Mouse (Mus musculus): ENCODE measurements around the gene Col5a1. TPM values are rescaled to one million over a fixed set of nuclear protein-coding genes. Genes with fewer than 3 reads are reported as not detected.

The Col5a1 gene
- polyA plus RNA-seq, 1 experiment from 2014 or later: 21.4 TPM

GRCm38 (mm10) chr2:27888603-27889545 is 2.6 kb downstream of the Col5a1 start:
- DNase-seq (ENCODE audit: low spot score): peak; percentile 55
- Histone ChIP-seq H3K27me3 (ENCODE audit: low read depth, poor library complexity, severe bottlenecking) (peaks cover 28% of the 10 kb centered on the region), H3K4me1 (peaks cover 49% of the 10 kb centered on the region), H3K27ac (peak overlapping the region; percentile 37), H3K9me3 (replicated peaks) (no peaks in the 10 kb centered on the region), H3K36me3 (no peaks in the 10 kb centered on the region), H3K4me3 (peak overlapping the region; percentile 75)
- WGBS: 23% methylated on average over 10 of the region's 10 CpGs

DNA sequence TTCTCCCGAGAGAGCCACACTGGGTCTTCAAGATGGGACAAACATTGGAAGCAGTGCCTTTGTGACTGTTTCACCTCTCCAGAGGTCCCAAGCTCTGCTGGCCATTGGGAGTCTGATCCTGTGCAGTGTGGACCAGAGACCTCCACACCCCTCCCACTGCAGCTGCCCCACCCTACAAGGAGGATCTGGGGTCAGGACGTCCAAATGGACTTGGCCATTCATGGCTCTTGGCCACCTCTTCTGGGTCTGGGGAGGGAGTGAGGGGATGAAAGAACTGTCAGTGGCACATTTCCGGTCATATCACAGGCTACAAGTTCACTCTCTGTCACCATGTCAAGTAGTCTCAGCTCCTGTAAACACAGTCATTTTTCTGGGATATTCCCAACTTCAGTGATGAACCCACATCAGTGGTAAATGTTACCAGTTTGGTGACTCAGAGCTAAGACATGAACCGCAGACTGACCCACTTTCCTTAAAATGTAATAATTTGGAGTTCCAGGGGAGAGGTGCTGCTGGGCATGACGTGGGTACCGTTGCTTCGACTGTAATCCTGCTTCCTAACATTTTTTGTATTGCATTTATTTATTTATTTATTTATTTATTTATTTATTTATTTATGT is 5.8 kb downstream of the Col5a1 start:
- no peak overlapping the region for H3K27ac ChIP-seq
- H3K4me3 ChIP-seq: no peak overlapping the region
- 0 out of 2 replicates have a peak, but pooled peaks cover 2% of the 10 kb centered on the region for H3K36me3 ChIP-seq
- H3K27me3 ChIP-seq (ENCODE audit: low read depth, poor library complexity, severe bottlenecking): peaks cover 22% of the 10 kb centered on the region
- WGBS: 94% methylated on average over 7 of the region's 7 CpGs
- no peaks in the 10 kb centered on the region for H3K9me3 ChIP-seq (replicated peaks)
- no peak for DNase-seq (ENCODE audit: low spot score)
- peaks cover 57% of the 10 kb centered on the region for H3K4me1 ChIP-seq

- WGBS: 93% methylated on average over 12 of the region's 12 CpGs
- Histone ChIP-seq H3K27me3 (ENCODE audit: low read depth, poor library complexity, severe bottlenecking) (peaks cover 13% of the 10 kb centered on the region; the same call in 1 of the 2 replicates), H3K36me3 (0 out of 2 replicates have a peak, but pooled peaks cover 2% of the 10 kb centered on the region), H3K9me3 (replicated peaks) (no peaks in the 10 kb centered on the region), H3K4me3 (no peak overlapping the region), H3K4me1 (peaks cover 56% of the 10 kb centered on the region), H3K27ac (no peak overlapping the region)
- no peak for DNase-seq (ENCODE audit: low spot score)
Measured at GRCm38 (mm10) chr2:27893015-27893414, 6.8 kb downstream of the Col5a1 start.

DNA sequence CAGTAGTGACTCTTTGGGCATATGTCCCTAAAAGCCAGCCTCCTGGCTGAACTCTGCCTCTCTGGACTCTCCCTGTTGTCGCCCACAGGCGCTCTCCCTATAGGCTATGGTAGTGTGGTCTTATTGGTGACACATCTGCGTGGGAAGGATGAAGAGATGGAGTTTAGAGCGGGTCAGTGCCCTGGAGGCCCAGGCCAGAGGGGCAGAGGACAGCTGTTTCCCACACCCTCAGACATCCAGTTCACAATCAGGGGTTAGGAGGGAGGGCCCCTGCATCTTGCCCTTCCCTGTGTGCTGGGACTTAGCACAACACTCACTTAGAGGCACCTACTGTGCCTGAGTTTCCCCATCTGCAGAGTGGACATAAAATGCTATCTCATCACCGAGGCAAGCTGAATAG is 8.8 kb downstream of the Col5a1 start:
- H3K9me3 ChIP-seq (replicated peaks): no peaks in the 10 kb centered on the region
- peaks cover 38% of the 10 kb centered on the region for H3K4me1 ChIP-seq
- H3K36me3 ChIP-seq: 0 out of 2 replicates have a peak, but pooled peaks cover 2% of the 10 kb centered on the region
- no peak overlapping the region for H3K27ac ChIP-seq
- no peak for DNase-seq (ENCODE audit: low spot score)
- 0 out of 2 replicates have a peak, but pooled peaks cover under 1% of the 10 kb centered on the region for H3K27me3 ChIP-seq (ENCODE audit: low read depth, poor library complexity, severe bottlenecking)
- H3K4me3 ChIP-seq: no peak overlapping the region
- 81% methylated on average over 5 of the region's 5 CpGs for WGBS

DNA sequence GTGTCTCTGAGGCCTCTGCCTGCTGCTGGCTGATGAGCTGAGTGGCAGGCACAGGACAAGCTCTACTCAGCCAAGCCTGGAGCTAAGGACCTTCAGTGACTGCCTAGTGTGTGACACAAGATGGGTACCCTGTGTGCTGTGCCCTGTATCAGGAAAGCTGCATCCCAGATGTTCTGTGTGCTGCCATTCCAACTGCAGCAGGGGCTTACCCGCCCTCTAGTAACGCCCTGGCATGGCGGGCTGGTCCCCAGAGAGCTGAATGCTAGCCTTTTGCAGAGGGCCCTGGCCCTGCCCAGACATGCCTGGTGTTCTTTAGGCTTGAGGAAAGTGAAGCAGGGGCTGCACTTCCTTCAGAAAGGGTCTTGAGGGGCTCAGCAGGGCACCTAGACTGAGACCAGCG is 9.4 kb downstream of the Col5a1 start:
- WGBS: 75% methylated on average over 4 of the region's 4 CpGs
- peak overlapping the region; percentile 44; the same call in 1 of the 2 replicates for H3K27ac ChIP-seq
- DNase-seq (ENCODE audit: low spot score): no peak
- H3K27me3 ChIP-seq (ENCODE audit: low read depth, poor library complexity, severe bottlenecking): no peaks in the 10 kb centered on the region
- H3K4me1 ChIP-seq: peaks cover 38% of the 10 kb centered on the region
- H3K36me3 ChIP-seq: 0 out of 2 replicates have a peak, but pooled peaks cover 2% of the 10 kb centered on the region
- H3K4me3 ChIP-seq: no peak overlapping the region
- no peaks in the 10 kb centered on the region for H3K9me3 ChIP-seq (replicated peaks)

DNA sequence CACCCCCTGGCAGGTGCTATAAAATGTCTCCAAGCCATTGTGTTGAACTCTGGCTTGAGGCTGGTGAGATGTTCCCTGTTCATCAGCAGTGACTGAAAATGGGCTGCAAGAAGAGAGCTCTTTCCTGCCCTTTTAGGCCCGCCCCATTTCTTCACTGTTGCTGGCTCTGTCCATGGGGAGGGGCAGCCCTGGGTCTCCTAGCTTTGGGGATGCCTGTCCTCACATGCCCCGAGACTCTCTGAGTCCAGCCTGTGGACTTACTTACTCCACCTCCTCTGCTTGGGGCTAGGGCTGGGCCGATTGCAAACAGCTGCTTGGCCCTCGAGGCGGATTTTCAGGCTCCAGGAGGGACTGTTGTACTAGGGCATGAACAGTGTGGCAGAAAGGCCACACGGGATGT is 10.9 kb downstream of the Col5a1 start:
- Histone ChIP-seq H3K27ac (no peak overlapping the region), H3K36me3 (0 out of 2 replicates have a peak, but pooled peaks cover 2% of the 10 kb centered on the region), H3K4me3 (no peak overlapping the region), H3K27me3 (ENCODE audit: low read depth, poor library complexity, severe bottlenecking) (no peaks in the 10 kb centered on the region), H3K9me3 (replicated peaks) (no peaks in the 10 kb centered on the region), H3K4me1 (peaks cover 52% of the 10 kb centered on the region)
- no peak for DNase-seq (ENCODE audit: low spot score)
- 56% methylated on average over 6 of the region's 6 CpGs for WGBS

DNA sequence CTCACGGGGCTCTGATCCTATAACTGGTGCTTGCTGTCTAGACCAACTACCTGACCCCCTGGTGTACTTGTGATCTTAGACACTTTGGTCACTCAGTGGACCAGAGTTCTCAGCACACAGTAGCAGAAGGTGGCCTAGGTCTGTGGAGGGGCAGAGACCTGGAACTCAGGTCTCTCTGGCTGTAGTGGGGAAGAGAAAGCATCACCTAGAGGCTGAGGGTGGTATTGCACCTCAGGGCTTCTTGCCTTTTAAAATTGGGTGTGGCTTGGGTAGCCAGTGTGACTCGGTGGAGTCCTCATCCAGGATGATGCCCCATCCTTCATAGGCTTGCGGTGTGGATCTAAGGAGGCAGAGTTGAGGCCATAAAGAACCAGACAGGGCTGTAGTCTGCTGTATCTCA is 13.7 kb downstream of the Col5a1 start:
- Histone ChIP-seq H3K4me3 (no peak overlapping the region), H3K27me3 (ENCODE audit: low read depth, poor library complexity, severe bottlenecking) (no peaks in the 10 kb centered on the region), H3K9me3 (replicated peaks) (no peaks in the 10 kb centered on the region), H3K4me1 (peaks cover 61% of the 10 kb centered on the region), H3K27ac (no peak overlapping the region), H3K36me3 (0 out of 2 replicates have a peak, but pooled peaks cover 2% of the 10 kb centered on the region)
- DNase-seq (ENCODE audit: low spot score): peak; percentile 62
- 61% methylated on average over 3 of the region's 3 CpGs for WGBS

GRCm38 (mm10) chr2:27901076-27901475 is 14.9 kb downstream of the Col5a1 start:
- Histone ChIP-seq H3K4me3 (no peak overlapping the region), H3K9me3 (replicated peaks) (no peaks in the 10 kb centered on the region), H3K27ac (no peak overlapping the region), H3K27me3 (ENCODE audit: low read depth, poor library complexity, severe bottlenecking) (no peaks in the 10 kb centered on the region), H3K4me1 (peaks cover 49% of the 10 kb centered on the region), H3K36me3 (no peaks in the 10 kb centered on the region)
- DNase-seq (ENCODE audit: low spot score): no peak
- 67% methylated on average over 2 of the region's 2 CpGs for WGBS

GRCm38 (mm10) chr2:27901525-27902245 is 15.5 kb downstream of the Col5a1 start:
- H3K4me1 ChIP-seq: peaks cover 43% of the 10 kb centered on the region
- H3K27ac ChIP-seq: no peak overlapping the region
- H3K4me3 ChIP-seq: no peak overlapping the region
- no peaks in the 10 kb centered on the region for H3K27me3 ChIP-seq (ENCODE audit: low read depth, poor library complexity, severe bottlenecking)
- no peaks in the 10 kb centered on the region for H3K36me3 ChIP-seq
- WGBS: 73% methylated on average over 9 of the region's 9 CpGs
- H3K9me3 ChIP-seq (replicated peaks): no peaks in the 10 kb centered on the region
- no peak for DNase-seq (ENCODE audit: low spot score)

DNA sequence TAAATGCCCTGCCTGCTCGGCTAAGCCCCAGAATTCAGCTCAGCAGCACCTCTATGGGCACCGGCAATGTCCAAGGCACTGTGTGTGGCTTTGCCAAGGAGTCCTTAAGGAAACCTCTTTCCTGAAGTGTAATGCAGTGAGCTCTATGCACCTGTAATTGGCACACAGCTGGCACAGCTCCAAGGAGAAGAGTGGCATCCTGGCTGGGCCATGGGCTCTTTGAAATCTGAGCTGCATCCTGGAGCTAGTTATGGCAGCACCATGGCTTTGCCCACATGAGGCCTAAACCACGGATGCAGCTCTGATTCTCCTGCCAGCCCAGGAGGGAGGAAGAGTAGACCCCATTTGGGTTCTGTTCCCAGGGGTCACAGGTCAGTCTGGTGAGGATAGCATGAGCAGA is 16.1 kb downstream of the Col5a1 start:
- WGBS: 74% methylated on average over 3 of the region's 3 CpGs
- Histone ChIP-seq H3K27me3 (ENCODE audit: low read depth, poor library complexity, severe bottlenecking) (no peaks in the 10 kb centered on the region), H3K9me3 (replicated peaks) (no peaks in the 10 kb centered on the region), H3K27ac (no peak overlapping the region), H3K4me3 (no peak overlapping the region), H3K4me1 (peaks cover 36% of the 10 kb centered on the region), H3K36me3 (no peaks in the 10 kb centered on the region)
- DNase-seq (ENCODE audit: low spot score): no peak

- Histone ChIP-seq H3K27ac (no peak overlapping the region), H3K27me3 (ENCODE audit: low read depth, poor library complexity, severe bottlenecking) (no peaks in the 10 kb centered on the region), H3K4me1 (peaks cover 30% of the 10 kb centered on the region), H3K9me3 (replicated peaks) (no peaks in the 10 kb centered on the region), H3K4me3 (no peak overlapping the region), H3K36me3 (no peaks in the 10 kb centered on the region)
- 84% methylated on average over 2 of the region's 2 CpGs for WGBS
- no peak for DNase-seq (ENCODE audit: low spot score)
Measured at GRCm38 (mm10) chr2:27905411-27905810, 19.2 kb downstream of the Col5a1 start.

GRCm38 (mm10) chr2:27910501-27910900 is 24.3 kb downstream of the Col5a1 start:
- 85% methylated on average over 3 of the region's 3 CpGs for WGBS
- Histone ChIP-seq H3K36me3 (no peaks in the 10 kb centered on the region), H3K27me3 (ENCODE audit: low read depth, poor library complexity, severe bottlenecking) (no peaks in the 10 kb centered on the region), H3K4me1 (no peaks in the 10 kb centered on the region), H3K27ac (no peak overlapping the region), H3K4me3 (no peak overlapping the region), H3K9me3 (replicated peaks) (no peaks in the 10 kb centered on the region)
- no peak for DNase-seq (ENCODE audit: low spot score)
